Mouse (Mus musculus) embryonic fibroblast, embryonic 13.5 days (primary cell): ENCODE data around the gene Dnm3. TPM values are rescaled to one million over a fixed set of nuclear protein-coding genes. Genes with fewer than 3 reads are reported as not detected.
A peak's percentile ranks its signal among the peaks of the same experiment; 100 is the strongest.

Experiments used
- H3K27ac ChIP-seq: 2 replicates; pipeline ENCODE4 v1.5.1; 2012; ENCODE audit warnings: low read length, control low read depth, inconsistent platforms; ENCODE audit not compliant: insufficient read depth
- H3K4me1 ChIP-seq: 2 replicates; pipeline ENCODE4 v1.6.1; 2011; ENCODE audit warnings: low read length; ENCODE audit not compliant: control insufficient read depth, insufficient read depth
- H3K4me3 ChIP-seq: 2 replicates; pipeline ENCODE4 v1.5.1; 2011; ENCODE audit warnings: mild to moderate bottlenecking, control low read depth, low read length; ENCODE audit not compliant: insufficient read depth
- CTCF ChIP-seq: IDR thresholded peaks from 2 replicates; pipeline ENCODE4 v1.5.1; 2011; ENCODE audit warnings: mild to moderate bottlenecking, control low read depth, low read length, moderate library complexity, borderline replicate concordance; ENCODE audit not compliant: insufficient read depth
- POLR2A ChIP-seq: IDR thresholded peaks from 2 replicates; pipeline ENCODE4 v1.6.1; 2011; ENCODE audit warnings: low read depth, mild to moderate bottlenecking, control low read depth, low read length, moderate library complexity
- polyA plus RNA-seq: library from polyadenylated mRNA; stranded (reverse); fragments of >200 nt; gene quantifications from 2 replicates; pipeline ENCODE4 v1.2.4, GENCODE M21; 2011; ENCODE audit warnings: low read depth; ENCODE audit not compliant: missing spikeins, insufficient read length

Dnm3 gene
- polyA plus RNA-seq, 1 experiment: 11.7 TPM

- H3K4me1 ChIP-seq: no peaks in the 10 kb centered on the region
- H3K27ac ChIP-seq: peak overlapping the region; percentile 82; the same call in 1 of the 2 replicates
- H3K4me3 ChIP-seq: no peak overlapping the region
- TF ChIP-seq CTCF (no peak), POLR2A (no peak)
Measured at GRCm38 (mm10) chr1:162099203-162099602, 378.6 kb downstream of the Dnm3 start.

GRCm38 (mm10) chr1:162094523-162095272, 383.1 kb downstream of the Dnm3 start:
- Histone ChIP-seq H3K4me3 (no peak overlapping the region), H3K4me1 (no peaks in the 10 kb centered on the region), H3K27ac (peak overlapping the region; percentile 99)
- TF ChIP-seq CTCF: no peak
- TF ChIP-seq POLR2A: no peak; the same call in 1 of the 2 replicates

- Histone ChIP-seq H3K27ac (peak overlapping the region; percentile 99), H3K4me3 (no peak overlapping the region), H3K4me1 (no peaks in the 10 kb centered on the region)
- TF ChIP-seq POLR2A: peak; percentile 35
- no peak for TF ChIP-seq CTCF
Measured at GRCm38 (mm10) chr1:162093806-162094522, 383.9 kb downstream of the Dnm3 start.

DNA sequence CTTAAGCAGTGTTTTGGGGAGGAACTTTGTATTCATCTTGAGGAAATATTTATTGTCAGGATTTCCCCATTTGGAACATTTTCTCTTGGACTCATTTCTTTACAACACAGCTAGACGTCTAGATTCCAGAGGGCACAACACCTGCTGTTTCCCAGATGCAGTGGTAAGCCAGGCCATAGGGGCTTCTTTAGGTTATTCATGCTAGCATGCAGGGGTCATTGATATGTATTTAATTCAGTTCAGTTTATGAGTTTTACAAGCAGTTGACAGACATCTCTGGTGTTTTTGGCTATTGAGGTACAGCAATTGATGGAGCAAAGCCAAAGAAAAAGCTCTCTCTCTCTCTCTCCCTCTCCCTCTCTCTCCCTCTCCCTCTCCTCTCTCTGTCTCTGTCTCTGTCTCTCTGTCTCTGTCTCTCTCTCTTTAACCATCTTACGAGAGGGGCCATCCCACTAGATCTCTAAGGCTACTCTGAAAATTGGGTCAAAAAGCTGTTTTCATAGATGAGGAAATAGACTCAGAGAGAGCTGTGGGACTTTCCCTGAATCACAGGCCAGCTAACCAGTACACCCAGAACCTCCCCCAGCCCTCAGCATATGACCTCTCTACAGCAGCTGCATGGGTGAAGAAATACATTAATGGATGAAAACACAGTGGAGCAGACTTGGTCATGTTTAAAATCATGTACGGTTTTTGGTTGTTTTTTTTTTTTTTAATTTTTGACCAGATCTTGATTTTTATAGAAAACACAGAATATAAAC, 384.8 kb downstream of the Dnm3 start:
- H3K27ac ChIP-seq: peak overlapping the region; percentile 99
- H3K4me1 ChIP-seq: no peaks in the 10 kb centered on the region
- TF ChIP-seq POLR2A (no peak), CTCF (no peak)
- no peak overlapping the region for H3K4me3 ChIP-seq

DNA sequence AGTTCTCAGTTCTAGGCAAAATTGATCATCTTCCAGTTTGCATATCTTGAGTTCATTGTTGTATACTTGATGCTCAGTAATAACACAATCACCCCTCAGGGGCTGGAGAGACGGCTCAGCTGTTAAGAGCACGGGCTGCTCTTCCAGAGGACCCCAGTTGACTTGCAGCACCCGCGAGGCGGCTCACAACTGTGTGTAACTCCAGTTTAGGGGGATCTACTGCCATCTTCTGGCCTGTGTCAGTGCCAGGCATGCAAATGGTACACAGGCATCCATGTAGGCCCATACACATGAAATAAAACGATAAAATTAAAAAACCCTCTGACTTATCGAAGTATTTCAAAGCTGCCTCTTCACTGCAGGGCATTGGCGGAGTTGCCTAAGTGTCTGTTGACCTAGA, 385.4 kb downstream of the Dnm3 start:
- peak overlapping the region; percentile 99 for H3K27ac ChIP-seq
- H3K4me3 ChIP-seq: no peak overlapping the region
- no peaks in the 10 kb centered on the region for H3K4me1 ChIP-seq
- no peak for TF ChIP-seq POLR2A
- TF ChIP-seq CTCF: no peak

GRCm38 (mm10) chr1:162083886-162084478, 393.9 kb downstream of the Dnm3 start:
- H3K27ac ChIP-seq: peak overlapping the region; percentile 86
- H3K4me1 ChIP-seq: no peaks in the 10 kb centered on the region; the same call in 1 of the 2 replicates
- peak; percentile 19; the same call in 1 of the 2 replicates for TF ChIP-seq POLR2A
- no peak for TF ChIP-seq CTCF
- H3K4me3 ChIP-seq: no peak overlapping the region

- Histone ChIP-seq H3K27ac (peak overlapping the region; percentile 48), H3K4me1 (no peaks in the 10 kb centered on the region; the same call in 1 of the 2 replicates), H3K4me3 (no peak overlapping the region)
- no peak for TF ChIP-seq CTCF
- TF ChIP-seq POLR2A: no peak; the same call in 1 of the 2 replicates
Measured at GRCm38 (mm10) chr1:162083354-162083753, 394.5 kb downstream of the Dnm3 start.

GRCm38 (mm10) chr1:162082711-162083110, 395.1 kb downstream of the Dnm3 start:
- Histone ChIP-seq H3K4me3 (no peak overlapping the region), H3K4me1 (peaks cover 4% of the 10 kb centered on the region; the same call in 1 of the 2 replicates), H3K27ac (no peak overlapping the region)
- TF ChIP-seq POLR2A: no peak
- TF ChIP-seq CTCF: no peak

DNA sequence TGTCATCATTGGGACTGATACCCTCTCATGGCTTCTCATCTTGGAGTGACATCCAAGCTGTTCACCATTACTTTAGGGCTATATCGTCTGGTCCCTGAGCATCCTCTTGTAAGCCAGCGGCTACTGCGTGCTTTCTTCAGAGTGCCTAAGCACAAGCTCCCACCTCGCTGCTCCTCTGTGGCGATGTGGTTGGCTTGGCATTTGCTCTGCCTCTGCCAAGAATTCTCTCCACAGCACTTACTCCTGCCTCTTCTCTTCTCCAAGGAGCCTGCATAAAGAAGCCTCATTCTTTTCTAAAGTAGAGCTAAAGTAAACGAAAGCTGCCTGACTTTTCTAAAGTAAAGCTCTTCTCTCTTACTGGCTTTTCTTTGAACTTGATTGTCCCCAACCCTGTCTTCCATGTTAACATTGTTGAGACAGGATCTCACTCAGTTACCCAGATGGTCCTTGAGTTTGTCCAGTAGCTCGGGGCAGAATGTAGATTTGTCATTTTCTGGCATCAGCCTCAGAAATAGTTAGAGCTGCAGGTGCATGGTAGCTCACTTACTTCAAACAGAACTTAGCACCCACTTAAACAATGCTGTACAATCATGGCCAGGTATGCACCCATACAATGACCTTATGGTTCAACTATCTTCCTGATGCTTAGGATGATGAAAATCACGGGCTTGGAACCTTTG, 396.0 kb downstream of the Dnm3 start:
- peak overlapping the region; percentile 30 for H3K27ac ChIP-seq
- no peak overlapping the region for H3K4me3 ChIP-seq
- peaks cover 8% of the 10 kb centered on the region for H3K4me1 ChIP-seq
- TF ChIP-seq POLR2A (no peak), CTCF (no peak)
